Mouse (Mus musculus) stomach, postnatal 0 days (tissue): ENCODE data around the gene Emc7. TPM values are rescaled to one million over a fixed set of nuclear protein-coding genes. Genes with fewer than 3 reads are reported as not detected.

Experiments used
- ATAC-seq: fragments of 200-750 bp; cut with Nextera tagmentation; 2 replicates; pipeline ENCODE4 v1.8.0; 2017; ENCODE audit not compliant: low FRiP score, low TSS enrichment
- DNase-seq: peaks from one replicate; pipeline ENCODE4 v3.0.0-alpha.2; 2016; ENCODE audit warnings: low spot score
- H3K27ac ChIP-seq: fragments of 300-500 bp; sonication (generic); replicated peaks from 2 replicates; pipeline ENCODE4 v1.5.1; 2014; ENCODE audit warnings: mild to moderate bottlenecking, control low read depth
- H3K27me3 ChIP-seq: fragments of 300-500 bp; sonication (generic); 2 replicates; pipeline ENCODE4 v1.6.1; 2014; ENCODE audit warnings: low read length; ENCODE audit not compliant: control insufficient read depth, insufficient read depth
- H3K36me3 ChIP-seq: fragments of 300-500 bp; sonication (generic); 2 replicates; pipeline ENCODE4 v1.6.1; 2014; ENCODE audit warnings: low read length, mixed read lengths; ENCODE audit not compliant: control insufficient read depth, insufficient read depth
- H3K4me1 ChIP-seq: fragments of 300-500 bp; sonication (generic); replicated peaks from 2 replicates; pipeline ENCODE4 v1.6.1; 2014; ENCODE audit warnings: antibody characterized with exemption; ENCODE audit not compliant: control insufficient read depth, insufficient read depth
- H3K4me2 ChIP-seq: fragments of 300-500 bp; sonication (generic); replicated peaks from 2 replicates; pipeline ENCODE4 v1.6.1; 2014; ENCODE audit warnings: low read depth, mild to moderate bottlenecking, control low read depth, moderate library complexity
- H3K4me3 ChIP-seq: fragments of 300-500 bp; sonication (generic); 2 replicates; pipeline ENCODE4 v1.5.1; 2014; ENCODE audit warnings: low read depth, low read length, control low read depth
- H3K9ac ChIP-seq: fragments of 300-500 bp; sonication (generic); 2 replicates; pipeline ENCODE4 v1.6.1; 2014; ENCODE audit warnings: mild to moderate bottlenecking, low read length, control low read depth, mixed read lengths
- H3K9me3 ChIP-seq: fragments of 300-500 bp; sonication (generic); 2 replicates; pipeline ENCODE4 v1.6.1; 2016; ENCODE audit warnings: low read length; ENCODE audit not compliant: control insufficient read depth
- CTCF ChIP-seq: IDR thresholded peaks from 2 replicates; pipeline ENCODE4 v1.5.1; 2016; ENCODE audit warnings: antibody characterized with exemption, low read depth, mild to moderate bottlenecking, moderate library complexity
- EP300 ChIP-seq: optimal IDR thresholded peaks from 2 replicates; pipeline ENCODE3; 2016; ENCODE audit warnings: antibody characterized with exemption
- WGBS: fragments of 180-500 bp; shearing (Covaris S2); extraction: QIAGEN DNeasy Blood & Tissue Kit; methylation state at CpG from one replicate; pipeline ENCODE4 v1.1.7; 2014; 5-methylcytosine and 5-hydroxymethylcytosine counted together
- polyA plus RNA-seq: library from polyadenylated mRNA; unstranded; fragments of >200 nt; fragmentation: Nextera tagmentation; extraction: Ambion mirVana; gene quantifications from 2 replicates; pipeline ENCODE4 v1.2.1, GENCODE M21; 2015

Gene Emc7
- polyA plus RNA-seq, 1 experiment from 2014 or later = 24.5 TPM

DNA sequence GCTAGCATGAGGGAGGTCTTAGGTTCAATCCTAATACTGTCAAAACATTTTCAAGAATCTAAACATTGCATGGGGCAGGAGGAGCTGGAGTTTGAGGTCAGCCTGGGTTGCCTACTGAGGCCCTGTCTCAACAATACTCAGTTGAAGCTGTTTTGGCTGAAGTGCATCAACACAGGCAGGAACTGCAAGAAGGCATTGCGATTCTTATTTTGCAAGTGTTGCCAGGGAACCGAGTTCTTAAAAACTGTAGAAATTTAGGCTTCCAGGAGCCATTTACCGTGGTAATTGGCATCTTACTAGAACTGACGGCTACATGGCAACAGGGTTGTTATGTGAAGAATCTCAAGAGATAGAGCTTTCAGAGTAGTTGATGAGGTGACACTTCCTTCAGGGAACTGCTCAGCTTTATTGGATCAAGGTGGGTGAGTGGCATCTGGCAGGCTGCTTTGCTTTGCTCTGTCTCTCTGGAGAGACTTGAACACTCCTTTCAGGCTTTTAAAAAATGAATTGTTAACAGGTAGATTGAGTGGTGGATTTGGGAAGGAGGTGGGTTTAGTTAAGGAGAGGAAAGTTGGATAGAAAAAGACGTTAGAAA is 52.1 kb downstream of the Emc7 start:
- DNase-seq = no peak
- Histone ChIP-seq H3K27ac (no peak overlapping the region), H3K4me3 (no peak overlapping the region), H3K27me3 (no peaks in the 10 kb centered on the region), H3K4me2 (no peak overlapping the region), H3K4me1 (no peaks in the 10 kb centered on the region), H3K9me3 (no peaks in the 10 kb centered on the region), H3K36me3 (no peaks in the 10 kb centered on the region), H3K9ac (no peak overlapping the region)
- no peak for ATAC-seq
- TF ChIP-seq EP300 = no peak
- TF ChIP-seq CTCF = no peak
- 85% methylated on average over 5 of the region's 5 CpGs for WGBS

DNA sequence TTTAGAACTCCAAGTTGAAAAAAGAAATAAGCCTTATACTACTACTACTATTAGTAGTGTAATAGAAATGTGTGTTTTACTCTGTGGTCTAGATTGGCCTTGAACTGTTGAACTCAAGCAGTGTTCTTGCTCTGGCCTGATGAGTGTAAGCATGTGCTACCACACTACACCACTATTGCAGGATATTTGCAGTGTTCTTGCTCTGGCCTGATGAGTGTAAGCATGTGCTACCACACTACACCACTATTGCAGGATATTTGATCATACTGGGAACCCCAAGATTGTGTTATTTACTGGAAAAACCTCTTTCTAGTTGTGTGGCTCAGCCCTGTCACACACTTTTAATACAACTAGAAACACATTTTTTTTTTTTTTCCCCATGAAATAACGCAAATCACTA is 52.6 kb downstream of the Emc7 start:
- H3K27me3 ChIP-seq = no peaks in the 10 kb centered on the region
- no peak for DNase-seq
- 95% methylated on average over 1 of the region's 1 CpGs for WGBS
- no peak overlapping the region for H3K4me2 ChIP-seq
- H3K36me3 ChIP-seq = no peaks in the 10 kb centered on the region
- H3K9ac ChIP-seq = no peak overlapping the region
- no peaks in the 10 kb centered on the region for H3K9me3 ChIP-seq
- TF ChIP-seq CTCF (no peak), EP300 (no peak)
- no peak overlapping the region for H3K4me3 ChIP-seq
- no peak overlapping the region for H3K27ac ChIP-seq
- no peaks in the 10 kb centered on the region for H3K4me1 ChIP-seq
- ATAC-seq = no peak

DNA sequence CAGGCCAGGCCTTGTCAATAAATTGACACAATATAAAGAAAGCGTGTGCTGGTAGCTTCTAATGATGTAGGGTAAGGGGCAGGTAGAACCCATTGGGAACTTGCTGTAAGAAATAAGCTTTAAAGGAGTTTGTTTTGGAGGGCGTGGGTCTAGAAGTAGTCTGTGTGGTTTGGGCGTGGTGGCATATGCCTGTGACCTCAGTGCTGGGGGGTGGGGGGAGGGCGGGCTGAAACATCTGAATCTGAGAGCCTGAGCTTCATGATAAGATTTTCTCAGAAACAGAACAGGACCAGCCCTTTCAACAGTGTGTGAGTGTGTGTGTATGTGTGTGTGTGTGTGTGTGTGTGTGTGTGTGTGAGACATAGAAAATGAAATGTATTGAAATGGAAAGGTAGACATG is 55.3 kb downstream of the Emc7 start:
- TF ChIP-seq EP300 (no peak), CTCF (no peak)
- H3K9ac ChIP-seq = no peak overlapping the region
- no peak overlapping the region for H3K4me2 ChIP-seq
- no peaks in the 10 kb centered on the region for H3K9me3 ChIP-seq
- DNase-seq = peak; percentile 77
- peak; percentile 97 for ATAC-seq
- H3K4me3 ChIP-seq = no peak overlapping the region
- WGBS = 56% methylated on average over 4 of the region's 4 CpGs
- H3K36me3 ChIP-seq = no peaks in the 10 kb centered on the region
- no peaks in the 10 kb centered on the region for H3K27me3 ChIP-seq
- H3K4me1 ChIP-seq = no peaks in the 10 kb centered on the region
- H3K27ac ChIP-seq = no peak overlapping the region

DNA sequence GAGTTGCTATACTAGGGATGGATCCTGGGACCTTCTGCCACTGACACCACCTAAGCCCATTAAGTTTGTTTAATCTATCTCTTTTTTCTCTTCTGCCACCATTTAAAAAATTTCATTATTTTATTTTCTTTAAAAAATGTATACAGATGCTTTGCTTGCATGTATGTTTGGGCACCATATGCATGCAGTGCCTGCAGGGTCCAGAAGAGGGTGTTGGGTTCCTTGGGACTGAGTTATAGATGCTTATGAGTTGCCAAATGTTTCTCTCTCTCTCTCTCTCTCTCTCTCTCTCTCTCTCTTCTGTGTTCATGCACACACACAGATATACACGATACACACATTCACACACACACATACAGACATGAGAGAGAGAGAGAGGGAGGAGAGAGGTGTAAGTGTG is 58.2 kb downstream of the Emc7 start:
- DNase-seq (no peak), ATAC-seq (no peak)
- Histone ChIP-seq H3K27ac (no peak overlapping the region), H3K4me2 (no peak overlapping the region), H3K4me3 (no peak overlapping the region), H3K4me1 (no peaks in the 10 kb centered on the region), H3K36me3 (no peaks in the 10 kb centered on the region), H3K27me3 (no peaks in the 10 kb centered on the region), H3K9me3 (no peaks in the 10 kb centered on the region), H3K9ac (no peak overlapping the region)
- TF ChIP-seq EP300 = no peak
- TF ChIP-seq CTCF = peak; percentile 41
- 94% methylated on average over 1 of the region's 1 CpGs for WGBS

DNA sequence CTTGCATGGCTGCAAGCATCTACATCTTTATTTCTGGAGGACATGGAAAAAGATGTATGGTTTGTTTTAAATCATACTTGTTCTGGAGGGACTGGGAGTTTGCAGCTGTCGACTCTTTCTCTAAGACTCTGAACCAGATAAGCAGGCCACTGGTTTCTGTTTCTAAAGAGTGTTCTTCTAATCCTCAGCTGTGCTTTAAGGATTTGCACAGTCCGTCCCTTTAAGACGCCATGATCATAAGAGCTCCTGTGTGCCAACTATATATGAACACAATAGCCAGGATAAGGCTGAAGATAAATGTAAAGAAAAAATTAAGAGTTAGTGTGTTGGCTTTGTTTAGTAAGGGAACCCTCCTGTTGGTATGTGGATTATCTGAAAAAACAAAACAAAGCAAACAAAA is 61.9 kb downstream of the Emc7 start:
- ATAC-seq (no peak), DNase-seq (no peak)
- no peaks in the 10 kb centered on the region for H3K36me3 ChIP-seq
- TF ChIP-seq EP300 (no peak), CTCF (no peak)
- H3K9ac ChIP-seq = no peak overlapping the region
- no peaks in the 10 kb centered on the region for H3K4me1 ChIP-seq
- H3K4me3 ChIP-seq = no peak overlapping the region
- H3K9me3 ChIP-seq = no peaks in the 10 kb centered on the region
- no peak overlapping the region for H3K4me2 ChIP-seq
- 37% methylated on average over 3 of the region's 3 CpGs for WGBS
- no peak overlapping the region for H3K27ac ChIP-seq
- no peaks in the 10 kb centered on the region for H3K27me3 ChIP-seq

DNA sequence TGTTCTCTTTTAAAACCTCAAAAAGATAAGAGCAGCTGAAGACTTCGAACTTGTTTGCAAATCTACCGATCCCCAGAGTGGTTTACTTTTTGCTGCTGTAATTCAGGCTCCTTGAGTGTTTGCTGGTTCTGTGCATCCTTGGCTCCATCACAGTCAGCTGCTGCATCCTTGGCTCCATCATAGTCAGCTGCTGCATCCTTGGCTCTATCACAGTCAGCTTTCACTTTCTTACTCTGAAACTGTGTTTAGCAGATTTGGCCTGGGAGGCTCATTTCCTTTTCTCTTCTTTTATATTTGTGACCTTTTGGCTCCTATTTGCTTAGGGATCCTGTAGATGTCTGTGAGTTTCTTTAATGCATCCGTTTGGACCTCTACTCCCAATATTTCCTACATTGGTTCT is 62.4 kb downstream of the Emc7 start:
- H3K9ac ChIP-seq = no peak overlapping the region
- ATAC-seq = no peak
- 64% methylated on average over 3 of the region's 3 CpGs for WGBS

More for the DNA sequence above, 62.4 kb downstream of the Emc7 start:
- Histone ChIP-seq H3K27ac (no peak overlapping the region), H3K4me2 (no peak overlapping the region), H3K4me1 (no peaks in the 10 kb centered on the region), H3K4me3 (no peak overlapping the region), H3K36me3 (no peaks in the 10 kb centered on the region), H3K27me3 (no peaks in the 10 kb centered on the region), H3K9me3 (no peaks in the 10 kb centered on the region)
- no peak for DNase-seq
- no peak for TF ChIP-seq EP300
- no peak for TF ChIP-seq CTCF
